Mouse (Mus musculus): ENCODE data around the gene Mios.

GRCm38 (mm10) chr6:8164741-8165140, 44.3 kb upstream of the Mios start:
- TF ChIP-seq CTCF (IDR thresholded peaks at IDR 0.05; ENCODE audit: low read depth): no peak
- no peak for TF ChIP-seq EP300 (IDR thresholded peaks at IDR 0.05; ENCODE audit: low read depth)
